Mouse (Mus musculus) CD4-positive, CD25-positive, alpha-beta regulatory T cell, adult 4 months (primary cell): ENCODE measurements around the gene Dll3. TPM values are rescaled to one million over a fixed set of nuclear protein-coding genes. Genes with fewer than 3 reads are reported as not detected.
"Not testable (repeated sequence)": the region's sequence is repeated elsewhere in the genome, so short reads cannot be mapped to it uniquely, and the experiment has no call there.

Experiments used
- ATAC-seq: one replicate; pipeline ENCODE4 v1.8.0; 2017
- polyA plus RNA-seq, 2 experiments: library from polyadenylated mRNA; unstranded; fragments of 100-300 nt; shearing (Covaris generic); gene quantifications; one replicate each; pipeline ENCODE4 v1.2.1; 2017

The Dll3 gene
- polyA plus RNA-seq, 2 experiments from 2014 or later = not detected

- ATAC-seq = not testable (repeated sequence)
These were observed 58.1 kb downstream of the Dll3 start for GRCm38 (mm10) chr7:28243943-28244342.

Other genes starting within 250 kb of the Dll3 start
- not detected for gene Fcgbp, start 231.0 kb downstream of the Dll3 start, polyA plus RNA-seq
- not detected for gene 9530053A07Rik, start 172.8 kb downstream of the Dll3 start, polyA plus RNA-seq
- gene Fbl, start 132.5 kb downstream of the Dll3 start, polyA plus RNA-seq = 10 to 100 TPM; 53.5 to 57.0 TPM
- gene Dyrk1b, start 122.8 kb downstream of the Dll3 start, polyA plus RNA-seq = under 1 TPM; 0.54 to 0.63 TPM
- gene Eid2, start 34.4 kb downstream of the Dll3 start, polyA plus RNA-seq = under 1 TPM in 1 of 2 experiments, not detected in 1; 0.62 TPM
- gene Eid2b, start 24.5 kb downstream of the Dll3 start, polyA plus RNA-seq = 1 to 10 TPM in 1 of 2 experiments, under 1 TPM in 1; 0.94 to 1.8 TPM
- not detected for gene Selenov, start 11.1 kb downstream of the Dll3 start, polyA plus RNA-seq
- gene Timm50, start 9.8 kb upstream of the Dll3 start, polyA plus RNA-seq = 10 to 100 TPM; 35.3 to 36.3 TPM
- gene Supt5, start 36.5 kb upstream of the Dll3 start, polyA plus RNA-seq = 100 to 1,000 TPM; 121 to 229 TPM
- gene Rps16, start 48.4 kb upstream of the Dll3 start, polyA plus RNA-seq = 1,000 to 10,000 TPM; 1,259 to 1,457 TPM
- gene Plekhg2, start 70.4 kb upstream of the Dll3 start, polyA plus RNA-seq = 100 to 1,000 TPM in 1 of 2 experiments, 10 to 100 TPM in 1; 65.5 to 110 TPM
- 100 to 1,000 TPM; 156 to 341 TPM for gene Zfp36, start 78.0 kb upstream of the Dll3 start, polyA plus RNA-seq
- 10 to 100 TPM; 25.8 to 27.5 TPM for gene Med29, start 90.5 kb upstream of the Dll3 start, polyA plus RNA-seq
- 10 to 100 TPM; 55.6 to 71.0 TPM for gene Paf1, start 90.7 kb upstream of the Dll3 start, polyA plus RNA-seq
- 100 to 1,000 TPM; 406 to 454 TPM for gene Gmfg, start 135.2 kb upstream of the Dll3 start, polyA plus RNA-seq
- not detected for gene Lrfn1, start 149.7 kb upstream of the Dll3 start, polyA plus RNA-seq
- gene Ifnl2, start 208.2 kb upstream of the Dll3 start, polyA plus RNA-seq = not detected
- not detected for gene Ifnl3, start 220.6 kb upstream of the Dll3 start, polyA plus RNA-seq
- gene Sycn, start 238.6 kb upstream of the Dll3 start, polyA plus RNA-seq = not detected
- not detected for gene Nccrp1, start 245.0 kb upstream of the Dll3 start, polyA plus RNA-seq